Mouse (Mus musculus): ENCODE results near the gene Ucp2.

Gene Ucp2

DNA sequence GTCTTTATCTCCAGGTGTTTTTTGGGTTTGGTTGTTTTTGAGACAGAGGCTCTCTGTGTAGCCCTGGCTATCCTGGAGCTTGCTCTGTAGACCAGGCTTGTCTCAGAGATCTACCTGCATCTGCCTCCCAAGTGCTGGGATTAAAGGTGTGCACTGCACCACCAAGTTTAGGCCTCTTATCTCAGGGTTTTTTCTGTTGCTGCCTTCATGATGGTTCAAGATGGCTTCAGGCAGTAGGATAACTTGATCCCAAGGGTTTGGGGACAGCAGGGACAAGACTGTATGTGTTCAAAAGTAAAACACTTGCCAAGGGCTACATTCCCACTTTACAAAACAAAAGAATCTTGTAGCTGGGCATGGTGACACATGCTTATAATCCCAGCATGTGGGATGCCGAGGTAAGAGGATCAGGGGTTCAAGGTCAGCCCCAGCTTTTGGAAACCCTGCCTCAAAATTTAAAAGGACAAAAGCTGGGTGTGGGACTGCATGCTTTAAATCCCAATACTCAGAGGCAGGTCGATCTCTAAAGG, 8.8 kb downstream of the Ucp2 start:
- in situ Hi-C loops (cut with MboI, MseI) = no loop called here

DNA sequence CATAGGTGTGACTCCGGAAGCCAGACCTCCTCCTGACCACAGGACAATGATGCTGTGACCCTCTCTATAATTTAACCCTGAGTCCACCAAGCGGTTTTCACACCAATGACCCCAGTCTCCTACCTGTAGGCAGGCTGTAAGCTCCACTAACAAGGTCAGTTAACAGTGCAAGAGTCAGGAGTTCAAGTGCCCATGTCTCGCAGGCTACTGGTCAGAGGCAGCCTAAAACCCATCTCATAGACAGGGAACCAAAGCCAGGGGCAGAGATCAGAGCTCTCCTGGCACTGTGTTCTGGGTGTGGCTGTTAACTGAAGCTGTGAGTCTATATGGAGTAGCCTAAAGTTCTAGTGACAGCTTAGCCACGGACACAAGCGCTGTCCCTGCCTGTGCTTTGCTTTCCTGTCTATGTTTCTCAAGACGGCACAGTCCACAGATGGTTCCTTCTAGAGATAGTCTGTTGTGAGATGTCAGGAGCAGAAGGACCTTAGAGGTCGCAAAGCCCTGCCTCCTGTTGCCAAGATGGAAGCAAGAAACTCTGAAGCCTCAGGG, 9.3 kb downstream of the Ucp2 start:
- in situ Hi-C loops (cut with MboI, MseI) = no loop called here

GRCm38 (mm10) chr7:100503076-100503475, 9.9 kb downstream of the Ucp2 start:
- in situ Hi-C loops (cut with MboI, MseI) = no loop called here

DNA sequence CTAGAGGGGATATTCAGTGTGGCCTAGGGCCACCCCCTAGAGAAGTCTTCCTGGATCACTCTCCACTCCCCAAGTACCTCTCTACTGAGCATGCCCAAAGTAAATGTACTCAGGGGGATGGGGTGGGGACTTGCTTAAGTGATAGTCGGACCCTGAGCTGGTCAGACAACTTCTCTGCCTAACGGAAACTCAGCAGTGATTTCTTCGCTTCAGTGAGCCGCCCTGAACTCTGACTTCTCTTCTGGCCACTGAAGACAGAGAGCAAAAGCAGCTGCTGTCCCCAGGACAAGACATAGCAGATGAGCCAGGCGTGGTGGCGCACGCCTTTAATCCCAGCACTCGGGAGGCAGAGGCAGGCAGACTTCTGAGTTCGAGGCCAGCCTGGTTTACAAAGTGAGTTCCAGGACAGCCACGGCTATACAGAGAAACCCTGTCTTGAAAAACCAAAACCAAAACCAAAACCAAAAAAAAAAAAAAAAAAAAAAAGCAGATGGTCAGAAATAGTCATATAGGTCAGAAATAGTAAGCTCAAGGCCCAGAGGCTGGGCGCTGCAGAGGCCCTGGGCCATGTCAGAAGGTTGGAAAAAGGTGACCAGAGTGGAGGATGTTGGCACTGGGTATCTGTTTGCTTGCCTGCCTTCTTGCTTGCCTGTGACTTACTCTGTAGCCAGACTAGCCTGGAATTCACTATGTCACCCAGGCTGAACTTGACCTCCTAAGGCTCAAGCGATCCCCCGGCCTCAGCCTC, 11.8 kb downstream of the Ucp2 start:
- in situ Hi-C loops (cut with MboI, MseI) = no loop called here

DNA sequence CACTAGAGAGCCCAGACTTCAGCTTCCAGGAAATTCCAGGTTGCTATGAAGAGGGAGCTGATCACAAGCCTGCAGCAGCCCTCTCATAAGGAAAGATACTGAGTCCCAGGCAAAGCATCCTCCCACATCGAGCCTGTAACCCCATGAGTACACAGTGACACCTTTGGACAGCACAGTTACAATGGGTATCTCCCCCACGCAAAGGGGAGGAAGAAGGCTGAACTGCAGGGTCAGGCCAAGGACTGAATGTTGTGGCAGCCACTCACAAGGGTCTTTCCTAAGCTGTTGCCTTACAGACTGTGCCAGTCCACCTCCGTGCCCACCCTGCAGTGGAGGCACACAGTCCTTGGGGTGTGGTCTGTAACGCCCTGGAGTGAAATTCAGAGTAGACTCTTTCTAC, 13.4 kb downstream of the Ucp2 start:
- in situ Hi-C loops (cut with MboI, MseI) = no loop called here

DNA sequence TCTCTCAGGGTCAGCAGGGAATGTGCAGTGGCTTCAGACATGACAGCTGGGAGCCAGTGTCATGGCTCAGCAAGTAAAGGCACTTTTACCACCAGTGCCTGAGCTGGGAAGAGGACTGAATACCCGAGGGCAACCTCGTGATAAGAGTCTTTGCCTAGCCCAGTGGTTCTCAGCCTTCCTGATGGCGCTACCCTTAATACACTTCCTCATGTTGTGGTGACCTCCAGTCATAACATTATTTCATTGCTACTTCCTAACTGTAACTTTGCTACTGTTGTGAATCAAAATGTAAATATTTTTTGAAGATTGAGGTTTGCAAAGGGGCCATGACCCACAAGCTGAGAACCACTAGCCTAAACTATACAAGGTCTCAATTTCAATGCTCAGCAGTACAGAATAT, 15.5 kb downstream of the Ucp2 start:
- in situ Hi-C loops (cut with MboI, MseI) = no loop called here

DNA sequence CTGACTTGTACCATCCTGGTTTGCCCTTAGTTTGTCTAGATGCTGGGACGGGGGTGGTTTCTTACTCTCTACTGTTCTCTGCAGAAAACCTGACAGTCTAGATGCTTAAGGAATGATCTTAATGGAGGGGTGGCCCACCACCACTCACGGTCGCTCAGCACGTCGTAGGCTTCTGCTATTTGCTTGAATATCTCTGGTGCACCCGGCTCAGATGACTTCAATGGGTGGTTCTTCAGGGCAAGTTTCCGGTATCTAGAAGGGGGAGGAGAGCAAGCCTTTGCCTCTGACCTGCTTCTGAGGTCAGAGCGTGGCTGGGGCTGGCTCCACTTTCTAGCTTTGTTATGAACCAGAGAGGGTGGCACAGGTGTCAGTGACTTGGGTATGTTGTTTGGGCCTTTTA, 18.5 kb downstream of the Ucp2 start:
- in situ Hi-C loops (cut with MboI, MseI) = loop anchor here (5.0 kb wide), 1 partner anchor 136 kb away; no protein-coding TSS in a partner anchor

GRCm38 (mm10) chr7:100514573-100514972, 21.4 kb downstream of the Ucp2 start, which contains the start of gene Dnajb13:
Dnajb13 (minus strand) TSS chr7:100514960.
- in situ Hi-C loops (cut with MboI, MseI) = loop anchor here (5.0 kb wide), 1 partner anchor 133 kb away; no protein-coding TSS in a partner anchor

DNA sequence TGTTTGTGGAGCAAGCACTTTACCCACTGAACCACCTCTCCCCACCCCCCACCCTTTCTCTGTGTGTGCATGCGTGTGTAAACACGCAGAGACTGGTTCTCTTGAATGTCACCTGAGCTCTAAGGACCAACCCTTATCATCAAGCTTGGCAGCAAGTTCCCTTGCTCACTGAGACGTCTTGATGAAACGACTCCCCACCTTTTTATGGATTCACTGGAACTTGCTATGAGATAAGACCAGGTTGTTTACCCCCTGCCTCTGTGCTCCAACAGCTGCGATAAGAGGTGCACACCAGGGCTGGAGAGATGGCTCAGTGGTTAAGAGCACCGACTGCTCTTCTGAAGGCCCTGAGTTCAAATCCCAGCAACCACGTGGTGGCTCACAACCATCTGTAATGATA, 27.1 kb downstream of the Ucp2 start:
- in situ Hi-C loops (cut with MboI, MseI) = no loop called here

- in situ Hi-C loops (cut with MboI, MseI) = no loop called here
These were observed 27.6 kb downstream of the Ucp2 start for GRCm38 (mm10) chr7:100520663-100521285.

DNA sequence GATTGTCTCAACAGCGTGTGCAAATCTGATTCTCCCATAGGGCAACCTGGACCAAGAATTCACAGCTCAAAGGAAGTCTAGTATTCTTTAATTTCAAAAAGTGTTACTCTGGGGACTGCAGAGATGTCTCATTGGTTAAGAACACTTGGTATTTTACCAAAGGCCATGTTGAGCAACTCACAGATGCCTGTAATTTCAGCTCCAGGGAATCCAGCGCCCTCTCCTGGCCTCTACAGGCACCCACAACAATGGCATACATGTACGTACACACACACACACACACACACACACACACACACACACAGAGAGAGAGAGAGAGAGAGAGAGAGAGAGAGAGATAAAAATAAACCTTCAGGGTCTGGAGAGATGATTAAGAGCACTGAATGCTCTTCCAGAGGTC, 29.1 kb downstream of the Ucp2 start:
- in situ Hi-C loops (cut with MboI, MseI) = no loop called here

DNA sequence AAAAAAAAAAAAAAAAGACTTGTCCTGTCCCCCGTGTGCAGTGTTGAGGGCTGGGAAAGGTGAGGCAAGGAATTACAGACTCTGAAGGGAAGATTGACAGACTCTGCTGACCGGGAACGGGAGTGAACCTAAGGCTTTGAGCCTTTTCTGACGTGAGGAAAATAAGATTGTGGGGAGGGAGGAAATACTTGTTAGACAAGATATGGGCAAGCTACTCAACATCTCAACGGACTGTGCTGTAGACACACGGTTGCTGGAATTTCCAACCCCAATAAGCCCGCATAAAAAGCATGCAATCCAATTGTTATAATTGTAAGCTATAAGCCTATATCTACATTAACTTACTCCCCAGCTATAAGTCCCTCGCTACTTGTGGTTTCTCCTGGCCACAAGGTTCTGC, 31.5 kb downstream of the Ucp2 start:
- in situ Hi-C loops (cut with MboI, MseI) = no loop called here

DNA sequence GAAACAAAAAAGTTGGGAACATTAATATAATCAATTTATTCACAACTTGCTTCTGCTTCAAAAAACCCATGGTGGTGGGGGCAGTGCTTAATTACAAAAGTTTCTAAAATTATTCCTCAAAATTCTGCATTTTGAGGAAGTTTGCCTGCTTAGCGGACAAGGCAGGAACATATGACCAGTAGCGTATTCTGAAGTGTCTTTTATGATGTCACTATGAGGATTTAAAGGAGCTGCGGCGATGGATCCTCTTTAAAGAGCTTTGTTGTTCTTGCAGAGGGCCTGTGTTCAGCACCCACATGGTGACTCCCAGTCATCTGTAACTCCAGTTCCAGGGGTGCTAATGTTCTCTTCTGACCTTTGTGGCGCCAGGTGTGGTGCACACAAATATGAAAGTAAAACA, 37.6 kb downstream of the Ucp2 start:
- in situ Hi-C loops (cut with MboI, MseI) = no loop called here

DNA sequence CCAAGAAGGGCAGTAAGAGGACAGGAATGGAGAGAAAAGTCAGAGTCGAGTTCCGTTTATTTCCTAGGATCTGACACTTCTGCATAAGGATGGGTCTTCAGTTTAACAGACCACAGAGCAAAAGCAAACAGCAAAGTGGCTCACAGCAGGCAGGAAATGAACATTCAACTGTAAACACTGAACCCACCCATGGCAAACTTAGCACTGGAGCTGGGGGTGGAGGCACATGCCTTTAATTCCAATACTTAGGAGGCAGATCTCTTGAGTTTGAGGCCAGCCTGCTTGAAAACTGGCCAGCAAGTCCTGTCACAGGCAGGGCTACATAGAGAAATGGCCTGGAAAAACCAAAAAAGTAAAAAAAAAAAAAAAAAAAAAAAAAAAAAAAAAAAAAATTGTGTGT, 40.4 kb downstream of the Ucp2 start:
- in situ Hi-C loops (cut with MboI, MseI) = no loop called here

GRCm38 (mm10) chr7:100534216-100534615, 41.1 kb downstream of the Ucp2 start:
- in situ Hi-C loops (cut with MboI, MseI) = no loop called here

- in situ Hi-C loops (cut with MboI, MseI) = no loop called here
These were observed 42.7 kb downstream of the Ucp2 start for GRCm38 (mm10) chr7:100535831-100536230.

DNA sequence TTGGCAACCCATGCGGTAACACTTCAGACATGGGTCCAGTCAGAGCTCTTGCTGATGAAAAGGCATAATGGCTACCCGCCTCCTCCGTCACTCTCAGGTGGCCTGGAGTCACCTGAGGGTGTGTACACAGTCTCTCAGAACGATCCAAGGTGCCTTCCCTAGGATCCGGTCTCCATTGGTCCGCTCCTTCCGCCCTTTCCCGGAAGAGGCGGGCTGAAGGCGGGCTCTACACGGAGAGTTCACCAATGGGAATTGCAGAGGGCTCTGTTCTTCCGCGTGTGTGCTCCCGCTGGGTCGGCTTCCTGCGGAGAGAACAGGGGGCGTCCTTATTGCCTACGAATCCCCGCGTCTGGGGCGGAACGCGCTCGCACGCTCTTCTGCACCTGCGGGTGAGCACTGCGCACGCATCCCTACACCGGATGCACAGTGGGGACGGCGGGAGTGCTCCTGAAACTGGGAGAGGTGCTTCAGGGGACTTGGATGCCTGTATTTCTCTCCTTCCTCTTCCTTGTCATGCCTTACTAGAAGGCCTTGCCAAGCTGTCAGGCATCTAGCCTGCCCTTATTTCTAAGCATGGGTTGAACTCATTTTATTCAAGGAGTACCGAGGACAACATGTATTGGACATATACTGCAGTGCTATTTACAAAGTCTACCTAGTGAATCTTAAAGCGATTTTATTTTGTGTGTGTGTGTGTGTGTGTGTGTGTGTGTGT, 43.8 kb downstream of the Ucp2 start, which contains the start of gene Coa4:
Gene Coa4 (plus strand): TSS at position 268 of the 715 bp plus-strand sequence.
- in situ Hi-C loops (cut with MboI, MseI) = no loop called here

GRCm38 (mm10) chr7:100537519-100537902, 44.4 kb downstream of the Ucp2 start:
- in situ Hi-C loops (cut with MboI, MseI) = no loop called here

GRCm38 (mm10) chr7:100539516-100539915, 46.4 kb downstream of the Ucp2 start:
- in situ Hi-C loops (cut with MboI, MseI) = no loop called here

DNA sequence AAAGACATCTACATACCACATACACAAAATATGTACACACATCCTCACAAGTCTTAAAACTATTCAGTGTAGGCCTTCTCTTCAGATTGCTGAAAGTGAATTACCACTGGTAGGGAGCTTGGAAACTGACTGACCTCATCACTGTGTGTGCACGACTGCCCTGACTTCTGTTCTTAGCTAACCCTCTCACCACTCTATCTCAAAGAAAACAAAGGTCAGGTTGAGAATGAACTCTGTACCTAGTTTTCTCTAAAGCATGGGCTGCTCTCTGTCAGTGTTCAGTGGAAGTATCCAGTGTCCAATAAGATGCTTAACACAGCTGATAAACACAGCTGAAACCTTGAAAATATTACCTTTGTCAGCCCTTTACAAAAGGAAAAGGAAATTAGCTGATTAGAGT, 51.3 kb downstream of the Ucp2 start:
- in situ Hi-C loops (cut with MboI, MseI) = no loop called here

GRCm38 (mm10) chr7:100547631-100548030, 54.5 kb downstream of the Ucp2 start:
- in situ Hi-C loops (cut with MboI, MseI) = no loop called here

DNA sequence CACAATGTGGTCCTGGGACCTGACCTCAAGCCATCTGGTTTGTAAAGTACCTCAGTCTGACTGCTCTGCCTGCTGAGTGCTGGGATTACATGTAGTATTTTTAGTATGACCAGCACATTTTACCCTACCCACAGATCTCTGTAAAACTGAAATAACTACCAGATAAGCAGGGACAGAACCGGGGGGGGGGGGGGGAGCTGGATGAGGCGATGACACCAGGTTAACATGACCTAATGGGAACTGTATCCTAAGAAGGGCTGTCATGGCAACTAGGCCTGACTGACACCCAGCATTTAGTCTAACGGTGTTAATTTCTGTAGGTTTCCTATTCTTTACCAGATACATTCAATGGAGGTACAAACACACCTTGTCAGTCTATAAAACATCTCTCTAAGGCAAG, 56.7 kb downstream of the Ucp2 start:
- in situ Hi-C loops (cut with MboI, MseI) = no loop called here
